Mouse (Mus musculus): ENCODE measurements around the gene Commd8. TPM values are rescaled to one million over a fixed set of nuclear protein-coding genes. Genes with fewer than 3 reads are reported as not detected.
"Not testable (repeated sequence)": the region's sequence is repeated elsewhere in the genome, so short reads cannot be mapped to it uniquely, and the experiment has no call there.

The Commd8 gene
- polyA plus RNA-seq, 1 experiment from 2014 or later, result 158 TPM

DNA sequence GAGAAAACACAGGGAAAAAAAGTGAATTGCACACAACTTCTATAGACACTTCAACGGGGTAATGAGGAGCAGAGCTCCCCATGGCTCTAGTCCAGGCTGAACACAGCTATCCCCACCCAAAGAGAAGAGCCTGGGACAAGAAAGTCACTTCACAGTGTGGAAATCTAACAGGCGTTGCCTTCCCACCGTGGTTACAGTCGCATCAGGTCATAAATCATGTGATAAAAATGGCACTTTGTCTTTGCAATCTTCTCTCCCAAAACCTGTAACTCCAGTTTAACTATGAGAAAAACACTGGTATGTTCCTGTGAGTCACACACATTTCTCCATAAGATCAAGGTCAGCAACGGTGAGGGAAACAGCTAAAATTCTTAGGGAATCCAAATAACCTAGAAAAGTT is 11.4 kb downstream of the Commd8 start:
- H3K4me1 ChIP-seq (replicated peaks; ENCODE audit: control insufficient read depth, insufficient read depth, low read length), result no peaks in the 10 kb centered on the region
- no peak overlapping the region for H3K9ac ChIP-seq
- no peak overlapping the region for H3K4me3 ChIP-seq (replicated peaks; ENCODE audit: low read length)
- H3K27ac ChIP-seq, result no peak overlapping the region
- no peak for DNase-seq (ENCODE audit: low spot score)
- no peaks in the 10 kb centered on the region for H3K9me3 ChIP-seq (ENCODE audit: control insufficient read depth, low read length)
- peaks cover 37% of the 10 kb centered on the region for H3K36me3 ChIP-seq (replicated peaks; ENCODE audit: control insufficient read depth, insufficient read depth)
- no peak for ATAC-seq (ENCODE audit: low FRiP score)
- H3K4me2 ChIP-seq (replicated peaks), result no peak overlapping the region
- WGBS, result 94% methylated on average over 5 of the region's 5 CpGs
- H3K27me3 ChIP-seq (ENCODE audit: control insufficient read depth, insufficient read depth, low read length), result no peaks in the 10 kb centered on the region

DNA sequence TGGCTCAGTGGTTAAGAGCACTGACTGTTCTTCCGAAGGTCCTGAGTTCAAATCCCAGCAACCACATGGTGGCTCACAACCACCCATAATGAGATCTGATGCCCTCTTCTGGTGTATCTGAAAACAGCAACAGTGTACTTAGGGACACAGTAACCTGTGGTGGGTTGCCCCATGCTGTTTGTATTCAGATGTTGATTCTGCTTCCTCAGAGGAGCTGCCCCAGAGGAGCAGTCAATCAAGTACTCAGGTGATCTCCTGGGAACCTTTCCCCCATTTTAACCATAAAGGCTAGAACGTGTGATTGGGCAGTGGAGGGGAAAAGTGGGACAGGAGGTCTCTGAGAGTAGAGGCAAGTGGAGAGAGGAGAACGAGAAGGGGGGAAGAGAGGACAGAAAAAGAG is 12.3 kb downstream of the Commd8 start:
- not testable (repeated sequence) for ATAC-seq (ENCODE audit: low FRiP score); DNase-seq (ENCODE audit: low spot score); H3K4me3 ChIP-seq (replicated peaks; ENCODE audit: low read length); H3K27ac ChIP-seq; H3K9ac ChIP-seq; H3K4me1 ChIP-seq (replicated peaks; ENCODE audit: control insufficient read depth, insufficient read depth, low read length); H3K27me3 ChIP-seq (ENCODE audit: control insufficient read depth, insufficient read depth, low read length); H3K9me3 ChIP-seq (ENCODE audit: control insufficient read depth, low read length); H3K4me2 ChIP-seq (replicated peaks)
- H3K36me3 ChIP-seq (replicated peaks; ENCODE audit: control insufficient read depth, insufficient read depth), result peaks cover 29% of the 10 kb centered on the region
- WGBS, result 73% methylated on average over 3 of the region's 3 CpGs

DNA sequence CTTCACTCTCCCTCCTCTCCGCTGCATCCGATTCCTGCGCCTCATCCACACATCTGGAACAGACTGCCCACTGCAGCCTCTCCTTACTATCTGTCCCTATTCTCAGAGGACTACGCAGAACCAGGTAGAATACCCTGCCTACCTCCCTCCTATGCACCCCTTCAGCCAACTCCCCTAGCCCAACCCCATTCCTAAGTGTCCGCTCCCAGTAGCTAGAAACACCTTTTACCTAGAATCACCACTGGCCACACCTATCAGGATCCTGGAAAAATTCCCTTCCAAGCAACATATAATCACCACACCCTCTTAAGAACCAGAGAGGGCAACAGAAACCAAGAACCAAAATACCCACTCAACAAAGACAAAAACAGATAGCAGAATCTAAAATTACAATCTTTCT is 17.1 kb downstream of the Commd8 start:
- no peak overlapping the region for H3K27ac ChIP-seq
- H3K27me3 ChIP-seq (ENCODE audit: control insufficient read depth, insufficient read depth, low read length), result no peaks in the 10 kb centered on the region
- no peaks in the 10 kb centered on the region for H3K9me3 ChIP-seq (ENCODE audit: control insufficient read depth, low read length)
- H3K4me2 ChIP-seq (replicated peaks), result no peak overlapping the region
- ATAC-seq (ENCODE audit: low FRiP score), result no peak
- no peak overlapping the region for H3K9ac ChIP-seq
- DNase-seq (ENCODE audit: low spot score), result no peak
- H3K36me3 ChIP-seq (replicated peaks; ENCODE audit: control insufficient read depth, insufficient read depth), result no peaks in the 10 kb centered on the region
- no peak overlapping the region for H3K4me3 ChIP-seq (replicated peaks; ENCODE audit: low read length)
- 0 out of 2 replicates have a peak, but pooled peaks cover 3% of the 10 kb centered on the region for H3K4me1 ChIP-seq (replicated peaks; ENCODE audit: control insufficient read depth, insufficient read depth, low read length)
- 100% methylated on average over 5 of the region's 5 CpGs for WGBS

DNA sequence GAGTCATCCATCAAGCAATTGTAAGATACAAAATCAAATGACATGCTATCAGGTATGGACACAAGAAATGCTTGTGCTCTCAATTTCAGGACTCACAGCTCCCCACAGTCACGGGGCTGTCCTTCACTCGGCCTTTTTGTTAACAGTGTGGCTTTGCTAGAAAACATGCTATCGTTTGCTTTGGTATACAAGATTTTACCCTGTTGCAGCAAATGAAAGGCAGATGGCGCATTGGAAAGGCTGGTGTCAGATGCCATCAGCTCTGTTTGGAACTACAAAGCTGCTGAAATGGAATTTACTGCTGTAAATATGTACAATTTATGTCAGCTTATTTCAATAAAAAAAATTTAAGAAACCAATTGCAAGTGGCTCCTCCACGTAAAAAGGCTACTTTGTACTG is 19.3 kb downstream of the Commd8 start:
- H3K9me3 ChIP-seq (ENCODE audit: control insufficient read depth, low read length), result no peaks in the 10 kb centered on the region
- no peak for ATAC-seq (ENCODE audit: low FRiP score)
- 0 out of 2 replicates have a peak, but pooled peaks cover 3% of the 10 kb centered on the region for H3K4me1 ChIP-seq (replicated peaks; ENCODE audit: control insufficient read depth, insufficient read depth, low read length)
- H3K27me3 ChIP-seq (ENCODE audit: control insufficient read depth, insufficient read depth, low read length), result no peaks in the 10 kb centered on the region
- H3K27ac ChIP-seq, result no peak overlapping the region
- H3K36me3 ChIP-seq (replicated peaks; ENCODE audit: control insufficient read depth, insufficient read depth), result no peaks in the 10 kb centered on the region
- H3K9ac ChIP-seq, result no peak overlapping the region
- no peak for DNase-seq (ENCODE audit: low spot score)
- 39% methylated on average over 5 of the region's 5 CpGs for WGBS
- H3K4me3 ChIP-seq (replicated peaks; ENCODE audit: low read length), result no peak overlapping the region
- no peak overlapping the region for H3K4me2 ChIP-seq (replicated peaks)

DNA sequence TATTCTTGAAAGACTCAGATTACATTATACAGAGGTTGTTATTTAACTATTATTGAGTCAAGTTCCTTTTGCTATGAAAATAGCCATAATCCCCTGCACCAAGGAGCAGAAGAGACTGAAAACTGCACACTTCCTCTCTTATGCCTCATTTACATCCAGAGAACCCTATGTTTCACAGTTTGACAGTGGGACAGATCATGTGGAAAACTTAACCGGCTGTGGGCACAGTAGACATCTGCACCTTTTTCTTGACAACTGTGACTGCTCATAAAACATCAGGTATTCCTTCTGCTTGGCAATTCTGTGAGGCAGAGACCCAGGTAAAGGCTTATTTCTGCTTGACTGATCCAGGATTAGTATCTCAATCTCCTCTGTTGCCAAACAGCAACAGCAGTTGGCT is 28.4 kb downstream of the Commd8 start:
- H3K9me3 ChIP-seq (ENCODE audit: control insufficient read depth, low read length), result no peaks in the 10 kb centered on the region

DNA sequence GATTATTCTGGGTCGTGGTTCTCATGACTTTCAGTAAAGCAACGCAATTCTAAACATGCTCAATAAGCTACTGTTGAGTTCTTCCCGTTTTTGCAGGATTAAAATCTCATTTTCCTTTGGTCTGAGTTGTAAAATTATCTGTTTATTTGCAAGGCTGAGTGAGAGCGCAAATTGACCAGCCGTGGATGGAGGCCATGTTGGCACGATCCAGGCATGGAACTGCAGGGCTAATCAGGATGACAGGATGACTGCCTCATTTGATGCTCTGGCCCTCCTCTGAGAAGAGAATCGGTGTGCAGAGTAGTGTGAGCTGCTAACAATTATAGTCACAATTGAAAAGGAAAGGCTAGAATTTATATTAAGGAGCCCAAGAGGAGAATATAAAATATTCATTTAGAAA is 29.7 kb downstream of the Commd8 start:
- no peak overlapping the region for H3K4me2 ChIP-seq (replicated peaks)
- no peaks in the 10 kb centered on the region for H3K9me3 ChIP-seq (ENCODE audit: control insufficient read depth, low read length)
- no peaks in the 10 kb centered on the region for H3K36me3 ChIP-seq (replicated peaks; ENCODE audit: control insufficient read depth, insufficient read depth)
- H3K4me1 ChIP-seq (replicated peaks; ENCODE audit: control insufficient read depth, insufficient read depth, low read length), result no peaks in the 10 kb centered on the region
- WGBS, result 86% methylated on average over 7 of the region's 7 CpGs
- no peak overlapping the region for H3K4me3 ChIP-seq (replicated peaks; ENCODE audit: low read length)
- DNase-seq (ENCODE audit: low spot score), result no peak
- no peak overlapping the region for H3K9ac ChIP-seq
- H3K27ac ChIP-seq, result no peak overlapping the region
- H3K27me3 ChIP-seq (ENCODE audit: control insufficient read depth, insufficient read depth, low read length), result no peaks in the 10 kb centered on the region
- no peak for ATAC-seq (ENCODE audit: low FRiP score)

More for the DNA sequence above, 28.4 kb downstream of the Commd8 start:
- no peak for ATAC-seq (ENCODE audit: low FRiP score)
- Histone ChIP-seq H3K4me3 (replicated peaks; ENCODE audit: low read length) (no peak overlapping the region), H3K4me2 (replicated peaks) (no peak overlapping the region), H3K9ac (no peak overlapping the region), H3K4me1 (replicated peaks; ENCODE audit: control insufficient read depth, insufficient read depth, low read length) (no peaks in the 10 kb centered on the region), H3K36me3 (replicated peaks; ENCODE audit: control insufficient read depth, insufficient read depth) (no peaks in the 10 kb centered on the region), H3K27ac (no peak overlapping the region), H3K27me3 (ENCODE audit: control insufficient read depth, insufficient read depth, low read length) (no peaks in the 10 kb centered on the region)
- no peak for DNase-seq (ENCODE audit: low spot score)
- 65% methylated on average over 1 of the region's 1 CpGs for WGBS

DNA sequence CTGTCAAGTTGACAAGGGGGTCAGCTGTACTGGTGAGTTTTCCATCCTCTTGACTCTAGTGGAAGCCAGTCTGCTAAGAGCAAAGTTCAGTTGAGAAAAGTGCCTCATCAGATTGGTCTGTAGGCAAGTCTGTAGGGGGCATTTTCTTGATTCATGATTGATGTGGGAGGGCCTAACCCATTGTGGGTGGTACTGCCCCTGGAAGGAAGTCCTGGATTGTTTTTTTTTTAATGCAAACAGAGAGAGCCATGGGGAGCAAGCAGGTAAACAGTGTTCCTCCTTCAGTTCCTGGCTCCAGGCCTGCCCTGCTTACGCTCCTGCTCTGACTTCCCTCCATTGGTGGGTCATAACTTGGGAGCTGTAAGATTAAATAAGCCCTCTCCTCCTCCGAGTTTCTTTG is 34.1 kb downstream of the Commd8 start:
- no peak overlapping the region for H3K27ac ChIP-seq
- H3K9ac ChIP-seq, result no peak overlapping the region
- no peaks in the 10 kb centered on the region for H3K27me3 ChIP-seq (ENCODE audit: control insufficient read depth, insufficient read depth, low read length)
- H3K4me1 ChIP-seq (replicated peaks; ENCODE audit: control insufficient read depth, insufficient read depth, low read length), result no peaks in the 10 kb centered on the region
- no peaks in the 10 kb centered on the region for H3K36me3 ChIP-seq (replicated peaks; ENCODE audit: control insufficient read depth, insufficient read depth)
- ATAC-seq (ENCODE audit: low FRiP score), result no peak
- 74% methylated on average over 2 of the region's 2 CpGs for WGBS
- no peaks in the 10 kb centered on the region for H3K9me3 ChIP-seq (ENCODE audit: control insufficient read depth, low read length)
- no peak overlapping the region for H3K4me2 ChIP-seq (replicated peaks)
- no peak for DNase-seq (ENCODE audit: low spot score)
- H3K4me3 ChIP-seq (replicated peaks; ENCODE audit: low read length), result no peak overlapping the region

DNA sequence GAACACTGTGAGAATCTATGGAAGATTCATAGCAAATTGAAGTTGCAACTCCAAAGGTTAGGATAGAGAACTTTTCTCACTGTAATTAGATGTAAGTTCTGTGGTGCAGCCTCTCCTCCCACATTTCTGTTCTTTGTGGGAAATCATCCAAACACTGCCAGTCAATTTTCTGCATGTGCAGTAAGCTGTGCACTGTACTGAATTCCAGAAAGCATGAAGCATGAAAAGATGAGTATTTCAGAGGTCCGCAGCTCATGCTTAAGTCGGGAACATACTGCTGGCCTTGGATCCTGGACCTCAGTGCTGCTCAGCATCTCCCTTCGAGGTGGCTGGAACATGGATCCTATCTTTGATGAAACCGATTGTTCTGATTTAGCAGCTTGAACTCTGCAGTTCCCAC is 41.3 kb downstream of the Commd8 start:
- Histone ChIP-seq H3K36me3 (replicated peaks; ENCODE audit: control insufficient read depth, insufficient read depth) (no peaks in the 10 kb centered on the region), H3K4me2 (replicated peaks) (no peak overlapping the region), H3K4me1 (replicated peaks; ENCODE audit: control insufficient read depth, insufficient read depth, low read length) (no peaks in the 10 kb centered on the region), H3K27me3 (ENCODE audit: control insufficient read depth, insufficient read depth, low read length) (no peaks in the 10 kb centered on the region), H3K9ac (no peak overlapping the region), H3K4me3 (replicated peaks; ENCODE audit: low read length) (no peak overlapping the region), H3K9me3 (ENCODE audit: control insufficient read depth, low read length) (no peaks in the 10 kb centered on the region), H3K27ac (no peak overlapping the region)
- WGBS, result 88% methylated on average over 4 of the region's 4 CpGs
- no peak for DNase-seq (ENCODE audit: low spot score)
- ATAC-seq (ENCODE audit: low FRiP score), result no peak

DNA sequence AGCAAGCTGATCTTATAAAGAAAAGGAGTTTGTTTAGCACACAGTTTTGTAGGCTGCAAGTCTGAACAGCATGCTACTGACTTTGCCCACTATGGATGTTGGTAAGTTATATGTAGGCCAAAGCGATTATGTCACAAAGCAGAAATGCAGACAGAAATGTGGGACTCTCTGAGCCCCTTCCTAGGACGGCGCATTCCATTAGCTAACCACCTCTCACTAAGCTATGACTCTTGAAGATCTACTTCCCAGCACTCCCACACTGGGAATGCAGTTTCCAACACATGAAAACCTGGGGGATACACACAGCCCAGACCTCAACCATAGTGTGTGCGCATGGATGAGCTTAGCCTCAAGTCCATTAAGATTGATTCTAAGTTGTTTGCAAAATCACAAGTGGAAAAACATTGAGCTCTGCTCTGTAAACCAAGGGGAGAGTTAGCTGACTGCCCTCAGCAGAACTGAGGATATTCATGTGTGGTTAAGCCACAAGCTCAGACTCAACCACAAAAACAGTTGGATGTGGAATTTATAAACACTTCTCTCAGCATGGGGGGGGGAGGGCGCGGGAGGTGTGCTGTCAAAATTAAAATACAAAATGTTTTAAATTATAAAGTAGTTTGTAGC is 45.5 kb downstream of the Commd8 start:
- Histone ChIP-seq H3K4me2 (replicated peaks) (no peak overlapping the region), H3K9ac (no peak overlapping the region), H3K4me1 (replicated peaks; ENCODE audit: control insufficient read depth, insufficient read depth, low read length) (no peaks in the 10 kb centered on the region), H3K36me3 (replicated peaks; ENCODE audit: control insufficient read depth, insufficient read depth) (no peaks in the 10 kb centered on the region), H3K27me3 (ENCODE audit: control insufficient read depth, insufficient read depth, low read length) (no peaks in the 10 kb centered on the region), H3K9me3 (ENCODE audit: control insufficient read depth, low read length) (no peaks in the 10 kb centered on the region), H3K27ac (no peak overlapping the region), H3K4me3 (replicated peaks; ENCODE audit: low read length) (no peak overlapping the region)
- DNase-seq (ENCODE audit: low spot score) (no peak), ATAC-seq (ENCODE audit: low FRiP score) (no peak)
- WGBS, result 90% methylated on average over 6 of the region's 6 CpGs
